Mouse (Mus musculus): Measurements from ENCODE around the gene Chn2.

Gene Chn2

DNA sequence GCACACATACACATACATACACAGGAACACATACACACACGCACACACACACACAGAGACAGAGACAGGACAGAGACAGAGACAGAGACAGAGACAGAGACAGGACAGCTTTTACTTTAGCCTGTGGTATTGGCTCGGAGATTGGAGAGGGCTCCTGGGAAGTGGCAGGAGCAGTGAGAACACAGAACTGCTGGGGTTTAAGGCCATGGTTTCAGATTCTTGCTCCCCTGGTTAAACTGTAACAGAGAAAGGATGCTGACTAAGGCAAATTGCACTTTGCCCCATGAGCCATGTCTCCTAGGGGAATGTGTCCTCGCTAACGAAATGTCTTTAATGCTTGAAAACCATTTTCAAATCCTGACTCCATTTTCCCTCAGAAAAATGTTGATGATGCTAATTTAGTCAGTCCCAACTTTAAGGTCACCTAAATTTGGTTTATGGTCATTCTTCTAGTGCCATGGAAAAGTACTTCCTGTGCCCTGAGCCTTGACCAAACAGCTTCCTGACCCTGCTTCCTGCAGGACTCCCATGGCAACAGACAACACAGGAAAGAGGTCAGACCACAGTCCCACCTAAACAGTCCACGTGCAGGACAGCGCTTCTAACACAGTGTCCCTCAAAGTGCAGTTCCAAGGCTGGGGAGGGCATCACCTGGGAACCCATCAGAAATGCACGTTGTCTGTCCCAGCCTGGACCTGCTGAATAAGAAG is 163.1 kb downstream of the Chn2 start:
- no peak for DNase-seq (ENCODE audit: low spot score)

DNA sequence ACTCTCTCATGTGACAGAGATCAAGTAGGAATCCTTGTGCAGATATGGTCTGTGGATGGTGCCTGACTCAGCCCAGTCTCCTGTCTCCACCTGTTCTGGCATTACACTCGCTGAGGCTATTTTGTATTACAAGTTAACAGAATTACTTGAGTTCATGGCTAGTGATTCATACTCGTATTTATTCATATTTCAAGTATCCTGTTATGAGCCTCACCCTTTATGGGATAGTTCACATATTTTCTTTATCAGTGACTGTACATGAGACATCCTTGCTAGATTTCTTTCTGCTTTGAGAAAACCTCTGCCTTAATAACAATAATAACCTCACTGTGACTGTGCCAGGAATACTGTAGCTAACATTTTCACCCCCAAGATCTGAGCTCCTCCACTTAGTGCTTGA is 164.0 kb downstream of the Chn2 start:
- DNase-seq (ENCODE audit: low spot score), result no peak

DNA sequence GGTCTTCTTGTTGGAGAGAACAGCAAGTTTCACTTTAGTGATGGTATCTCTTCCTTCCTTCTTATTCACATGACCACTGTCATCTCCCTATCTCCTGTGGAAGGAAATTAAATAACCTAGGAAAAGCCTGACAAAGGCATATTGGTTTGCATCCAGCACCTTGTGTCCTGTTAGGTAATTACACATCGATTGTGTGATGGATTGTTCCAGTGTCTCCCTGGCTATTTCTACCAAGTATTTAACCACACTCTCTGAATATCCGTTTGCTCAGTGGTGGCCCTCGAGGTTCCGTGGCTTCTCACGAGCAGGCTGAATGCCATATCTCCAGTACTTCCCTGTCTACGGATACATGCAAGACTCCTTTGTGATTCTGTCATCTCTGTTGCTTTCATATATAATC is 164.6 kb downstream of the Chn2 start:
- DNase-seq (ENCODE audit: low spot score), result no peak

DNA sequence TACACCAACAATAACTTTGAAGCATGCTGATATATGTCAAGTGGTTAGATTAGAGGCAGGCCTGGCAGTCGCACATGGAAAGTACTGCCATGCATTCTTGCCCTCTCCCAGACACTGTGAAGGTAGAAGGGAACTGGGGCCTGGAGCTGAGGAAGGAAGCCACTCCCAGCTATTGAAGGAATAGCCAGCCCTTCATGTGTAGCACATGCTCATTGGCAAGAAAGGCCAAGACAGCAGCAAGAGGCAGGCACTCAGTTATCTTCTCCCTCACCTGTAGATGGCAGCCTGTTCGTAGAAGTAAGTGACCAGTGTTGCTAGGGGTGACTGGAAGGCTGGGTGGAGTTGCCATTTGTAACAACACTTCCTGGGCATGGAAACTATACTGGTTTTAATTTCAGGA is 165.6 kb downstream of the Chn2 start:
- DNase-seq (ENCODE audit: low spot score), result no peak

DNA sequence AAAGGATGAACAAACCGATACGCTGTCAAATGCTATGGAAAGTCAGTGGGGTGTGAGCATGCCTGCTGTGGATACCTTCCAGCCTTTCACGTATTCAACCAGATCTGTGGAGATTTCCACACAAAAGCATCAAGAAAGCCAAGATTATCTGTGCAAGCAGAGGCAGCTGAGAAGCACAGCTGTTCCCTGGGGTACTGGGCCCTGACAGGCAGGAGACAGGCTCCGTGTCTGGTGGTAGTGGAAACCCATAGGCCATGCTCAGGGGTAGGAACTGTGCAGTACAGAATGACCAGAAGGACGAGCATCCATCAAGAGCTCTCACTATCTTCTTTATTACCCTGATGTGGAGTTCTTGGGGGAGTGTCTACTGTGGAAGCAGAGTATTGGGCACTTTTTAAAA is 166.1 kb downstream of the Chn2 start:
- no peak for DNase-seq (ENCODE audit: low spot score)

DNA sequence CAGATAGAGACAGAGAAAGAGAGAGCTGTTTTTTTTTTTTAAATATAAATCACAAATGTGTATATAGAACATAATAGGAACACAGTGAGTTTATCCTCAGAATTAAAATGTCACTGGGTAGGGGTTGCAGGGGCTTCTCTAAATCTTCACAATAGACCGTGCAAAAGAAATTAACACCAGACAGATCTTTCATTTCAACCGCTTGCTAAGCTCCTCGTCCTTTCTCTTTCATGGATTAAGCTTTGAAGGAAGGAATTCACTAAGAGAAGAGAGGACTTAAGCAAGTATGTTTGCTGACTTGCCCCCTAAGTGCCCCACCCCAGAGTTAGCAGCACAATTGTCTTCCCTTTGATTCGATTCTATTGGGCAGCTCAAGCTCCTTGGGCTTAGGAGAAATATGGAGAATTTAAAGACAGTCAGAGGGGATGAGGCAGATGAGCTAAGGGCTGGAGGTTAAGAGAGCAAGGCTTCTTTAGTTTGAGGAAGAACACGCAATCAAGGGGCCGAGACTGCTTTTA is 166.9 kb downstream of the Chn2 start:
- no peak for DNase-seq (ENCODE audit: low spot score)

DNA sequence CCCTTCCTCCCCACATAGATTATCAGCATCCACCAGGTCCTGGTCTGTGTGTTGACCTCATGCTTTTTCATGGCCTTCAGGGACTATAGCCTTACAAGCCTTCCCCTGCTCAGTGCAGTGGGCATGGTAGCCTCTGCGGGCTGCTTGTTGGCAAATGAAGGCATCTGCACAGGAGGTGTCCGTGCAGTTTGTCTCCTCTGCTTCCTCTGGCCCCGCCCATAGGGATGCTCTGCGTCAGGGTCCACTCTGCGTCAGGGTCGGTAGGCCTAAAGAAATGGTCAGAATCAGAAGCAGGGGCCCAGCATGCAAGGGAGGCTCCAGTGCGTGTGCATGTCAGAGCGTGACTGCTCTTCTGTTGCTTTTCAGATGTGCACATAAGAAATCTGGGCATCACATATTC is 169.4 kb downstream of the Chn2 start:
- DNase-seq (ENCODE audit: low spot score), result no peak

DNA sequence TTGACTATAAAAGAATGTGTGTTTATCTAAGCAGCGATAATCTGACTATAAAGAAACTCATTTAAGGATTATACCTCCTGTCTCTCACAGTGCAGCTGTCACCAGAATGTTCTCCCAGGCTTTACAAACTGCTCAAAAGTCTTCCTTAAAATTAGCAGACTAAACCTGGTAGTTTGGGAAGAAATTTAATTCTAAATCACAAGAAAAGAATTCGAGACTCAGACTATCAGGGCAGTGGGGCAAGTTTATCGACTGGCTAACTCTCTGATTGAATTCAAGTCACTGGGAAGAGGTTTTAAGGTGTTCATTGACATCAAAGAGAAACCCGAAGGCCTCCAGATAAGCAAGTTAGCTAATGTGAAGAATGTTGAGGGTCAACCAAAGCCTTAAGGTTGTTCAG is 171.6 kb downstream of the Chn2 start:
- DNase-seq (ENCODE audit: low spot score), result no peak

DNA sequence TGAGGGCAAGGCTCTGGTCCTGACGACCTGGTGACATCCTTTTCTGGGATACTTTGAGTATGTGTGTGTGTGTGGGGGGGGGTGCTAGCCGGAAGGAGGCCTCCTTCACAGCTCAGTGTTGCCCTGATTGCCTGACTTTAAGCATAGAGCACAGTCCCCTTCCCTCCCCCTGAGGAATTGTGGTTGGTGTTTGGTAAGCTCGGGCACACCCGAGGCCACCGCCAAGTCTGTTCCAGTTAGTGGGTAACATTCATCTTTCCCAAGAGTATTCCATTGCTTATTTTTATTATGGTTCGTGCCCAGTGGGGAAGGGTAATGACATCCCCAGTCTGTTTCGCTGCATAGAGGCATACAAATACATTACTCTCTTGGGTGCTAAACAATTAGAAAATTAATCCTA is 172.6 kb downstream of the Chn2 start:
- DNase-seq (ENCODE audit: low spot score), result no peak

DNA sequence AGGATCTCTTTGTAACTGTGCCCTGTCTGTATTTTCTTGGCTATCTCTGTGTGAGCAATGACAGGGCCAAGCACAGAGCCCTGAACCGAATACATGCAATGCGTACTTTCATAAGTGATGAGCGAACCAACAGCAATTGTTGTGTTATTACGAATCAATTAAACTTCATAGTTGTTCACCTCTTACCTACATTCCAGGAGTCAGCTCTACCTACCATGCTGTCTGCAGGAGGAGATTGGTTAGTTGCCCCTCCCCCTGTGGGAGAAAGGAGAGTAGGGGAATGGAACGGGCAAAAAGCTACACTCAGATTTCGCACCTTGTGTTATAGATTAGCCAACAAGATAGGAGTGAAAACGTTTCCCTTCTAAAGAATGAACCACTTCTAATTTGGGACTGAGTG is 174.4 kb downstream of the Chn2 start:
- DNase-seq (ENCODE audit: low spot score), result no peak

DNA sequence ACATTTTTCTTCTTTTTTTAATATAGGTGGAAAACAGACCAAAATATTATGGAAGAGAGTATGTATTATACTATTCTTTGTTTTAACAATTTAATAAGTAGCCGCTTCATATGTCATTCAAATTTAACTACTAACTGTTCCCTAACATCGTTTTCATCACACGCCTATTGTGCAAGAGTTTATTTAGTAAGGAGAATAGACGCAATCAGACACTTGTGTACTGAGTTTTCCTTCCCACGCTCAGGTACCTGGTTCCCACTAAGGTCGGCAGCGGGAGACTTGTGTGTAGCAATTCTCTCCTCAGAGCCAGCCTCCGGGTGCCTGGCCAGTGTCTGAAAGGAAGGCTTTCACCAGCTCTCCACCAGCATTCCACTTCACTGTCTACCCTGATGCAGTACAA is 176.3 kb downstream of the Chn2 start:
- DNase-seq (ENCODE audit: low spot score), result no peak

DNA sequence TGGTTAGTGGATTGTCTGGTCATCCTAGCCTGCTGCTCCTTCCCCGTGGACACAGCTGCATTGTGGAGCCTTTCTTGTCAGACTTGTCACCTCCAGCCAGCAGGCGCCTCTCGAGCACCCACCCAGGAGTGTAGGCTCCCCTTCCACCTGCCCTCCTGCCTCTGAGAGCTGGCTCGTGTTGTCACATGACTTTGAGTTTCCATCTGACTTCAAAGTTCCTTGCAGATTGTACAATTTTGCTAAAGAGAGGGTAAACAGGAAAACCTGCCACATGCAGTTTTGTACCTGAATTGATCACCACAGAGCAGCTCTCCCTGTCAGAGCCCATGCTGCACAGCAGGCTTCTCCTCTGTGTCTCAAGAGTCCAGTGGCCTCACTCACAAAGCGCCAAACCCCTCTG is 177.2 kb downstream of the Chn2 start:
- DNase-seq (ENCODE audit: low spot score), result no peak

DNA sequence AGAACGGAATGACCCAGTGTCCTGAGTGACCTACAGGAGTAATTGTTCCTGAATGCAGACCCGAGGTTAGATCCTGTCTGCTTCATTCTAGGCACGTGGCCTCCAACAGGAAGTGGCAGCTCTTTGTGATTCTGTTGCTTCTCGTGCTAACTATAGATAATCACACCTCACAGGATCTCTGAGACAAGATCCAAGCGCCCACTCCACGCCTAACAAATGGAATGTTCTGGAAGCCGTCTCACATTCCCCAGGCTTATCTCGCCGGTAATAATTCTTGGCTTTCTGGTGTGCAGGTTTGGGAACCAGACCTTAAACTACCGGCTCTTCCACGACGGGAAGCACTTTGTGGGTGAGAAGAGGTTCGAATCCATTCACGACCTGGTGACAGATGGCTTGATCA is 180.8 kb downstream of the Chn2 start:
- DNase-seq (ENCODE audit: low spot score), result no peak

DNA sequence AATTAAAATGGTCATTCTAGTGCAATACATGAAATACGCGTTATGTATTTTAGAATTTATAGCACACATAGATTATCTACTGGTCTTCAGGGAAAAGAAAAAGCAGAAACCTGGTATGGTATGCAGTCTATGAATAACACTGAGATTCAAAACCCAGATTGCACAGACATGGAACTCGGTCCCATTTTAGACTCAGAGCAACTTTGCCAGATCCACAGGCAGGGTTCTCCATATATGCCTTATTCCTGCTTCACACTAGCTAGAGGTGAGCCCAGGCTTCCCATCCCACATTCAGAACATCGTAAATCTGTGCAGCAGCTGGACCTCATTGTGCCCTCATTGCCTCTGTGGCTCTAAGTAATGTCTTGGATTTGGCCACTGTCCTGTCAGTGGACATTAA is 184.2 kb downstream of the Chn2 start:
- no peak for DNase-seq (ENCODE audit: low spot score)

DNA sequence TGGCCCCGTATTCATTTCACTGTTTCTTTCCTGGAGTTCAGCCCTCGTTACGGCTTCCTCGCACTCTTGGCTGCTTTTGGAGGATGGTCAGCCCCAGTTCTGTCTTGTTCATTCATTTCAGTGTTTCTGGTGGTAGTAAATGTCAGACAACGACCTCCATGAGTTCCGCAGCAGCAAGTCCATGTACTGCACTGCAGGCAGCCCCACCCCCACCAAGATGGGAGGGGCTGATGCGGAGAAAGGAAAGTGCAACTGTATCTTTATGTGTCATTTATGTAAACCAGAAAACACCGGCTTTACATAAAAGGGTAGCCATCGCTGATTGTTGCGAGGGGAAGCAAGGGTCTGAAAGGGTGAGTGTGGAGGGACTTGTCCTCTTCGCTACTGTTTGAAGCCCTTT is 185.0 kb downstream of the Chn2 start:
- no peak for DNase-seq (ENCODE audit: low spot score)

DNA sequence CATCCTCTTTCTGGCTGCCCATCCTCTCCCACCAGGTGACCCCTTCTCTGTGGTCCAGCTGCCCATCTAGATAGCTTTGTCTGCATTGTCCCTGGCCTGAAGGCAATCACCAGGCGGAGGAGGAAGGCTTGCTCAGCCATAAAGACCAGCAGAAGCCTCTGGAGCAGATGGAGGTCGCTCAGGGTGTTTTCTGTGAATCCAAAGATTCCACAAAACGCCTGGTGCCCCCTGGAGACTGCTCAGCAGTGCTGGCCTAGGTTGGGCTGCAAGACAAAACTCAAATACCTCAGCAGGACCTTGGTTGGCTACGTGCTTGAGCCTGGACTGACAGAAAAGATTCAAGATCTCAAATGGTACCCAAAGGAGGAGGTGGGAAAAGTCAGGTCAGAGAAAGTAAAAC is 186.0 kb downstream of the Chn2 start:
- no peak for DNase-seq (ENCODE audit: low spot score)

DNA sequence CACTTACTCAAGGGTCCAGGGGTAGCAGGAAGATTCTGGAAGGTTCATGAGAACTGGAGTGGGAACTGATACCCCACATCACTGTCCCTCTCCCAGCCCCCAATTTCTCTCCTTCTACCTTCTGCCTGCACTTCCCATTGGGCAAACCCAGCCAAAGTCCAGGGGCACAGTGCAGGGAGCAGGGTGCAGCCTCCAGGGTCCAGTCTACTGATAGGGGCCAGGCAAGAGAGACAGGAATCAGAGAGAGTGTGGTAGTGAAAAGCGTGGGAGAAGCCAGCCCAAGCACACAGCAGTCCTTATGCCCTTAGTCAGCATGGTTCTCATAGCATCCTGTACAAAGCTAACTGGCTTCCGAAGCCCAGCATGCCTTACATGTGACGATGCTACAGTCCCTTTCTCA is 187.7 kb downstream of the Chn2 start:
- DNase-seq (ENCODE audit: low spot score), result no peak

DNA sequence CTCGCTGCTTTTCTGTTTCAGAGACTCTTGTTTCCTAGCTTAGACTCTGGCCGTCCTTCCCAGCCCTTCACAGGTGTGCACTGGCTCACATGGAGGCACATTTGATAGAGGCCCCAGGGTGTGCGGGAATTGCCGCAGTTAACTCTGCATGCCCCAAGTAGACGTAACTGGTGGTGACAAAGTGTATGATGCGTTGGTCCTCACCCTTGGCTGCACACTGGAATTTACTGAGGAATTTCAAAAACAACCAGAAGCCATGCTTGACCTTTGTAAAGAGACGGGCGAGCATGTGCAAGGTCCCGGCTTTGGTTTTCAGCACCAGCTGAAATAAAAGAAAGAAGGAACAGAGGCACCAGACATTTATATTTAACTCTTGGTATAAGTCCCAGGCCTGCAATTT is 189.1 kb downstream of the Chn2 start:
- no peak for DNase-seq (ENCODE audit: low spot score)

DNA sequence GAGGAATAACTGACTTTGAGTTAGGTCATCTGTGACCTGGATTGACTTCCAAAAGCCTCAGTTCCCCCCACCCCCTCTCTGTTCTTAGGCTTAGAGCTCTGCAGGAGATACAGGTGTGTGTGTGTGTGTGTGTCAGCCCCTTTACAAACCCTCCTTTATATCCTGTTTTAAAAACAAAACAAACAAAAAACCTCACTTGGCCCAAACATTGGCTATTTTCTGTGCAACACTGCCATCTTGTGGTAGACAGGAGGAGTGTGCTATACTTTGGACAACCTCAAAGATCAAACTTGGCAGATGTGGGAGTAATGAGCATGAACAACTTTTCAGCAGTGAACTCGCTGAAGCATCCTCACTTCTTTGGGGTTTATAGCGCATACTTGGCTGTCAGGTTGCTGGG is 189.5 kb downstream of the Chn2 start:
- DNase-seq (ENCODE audit: low spot score), result no peak

DNA sequence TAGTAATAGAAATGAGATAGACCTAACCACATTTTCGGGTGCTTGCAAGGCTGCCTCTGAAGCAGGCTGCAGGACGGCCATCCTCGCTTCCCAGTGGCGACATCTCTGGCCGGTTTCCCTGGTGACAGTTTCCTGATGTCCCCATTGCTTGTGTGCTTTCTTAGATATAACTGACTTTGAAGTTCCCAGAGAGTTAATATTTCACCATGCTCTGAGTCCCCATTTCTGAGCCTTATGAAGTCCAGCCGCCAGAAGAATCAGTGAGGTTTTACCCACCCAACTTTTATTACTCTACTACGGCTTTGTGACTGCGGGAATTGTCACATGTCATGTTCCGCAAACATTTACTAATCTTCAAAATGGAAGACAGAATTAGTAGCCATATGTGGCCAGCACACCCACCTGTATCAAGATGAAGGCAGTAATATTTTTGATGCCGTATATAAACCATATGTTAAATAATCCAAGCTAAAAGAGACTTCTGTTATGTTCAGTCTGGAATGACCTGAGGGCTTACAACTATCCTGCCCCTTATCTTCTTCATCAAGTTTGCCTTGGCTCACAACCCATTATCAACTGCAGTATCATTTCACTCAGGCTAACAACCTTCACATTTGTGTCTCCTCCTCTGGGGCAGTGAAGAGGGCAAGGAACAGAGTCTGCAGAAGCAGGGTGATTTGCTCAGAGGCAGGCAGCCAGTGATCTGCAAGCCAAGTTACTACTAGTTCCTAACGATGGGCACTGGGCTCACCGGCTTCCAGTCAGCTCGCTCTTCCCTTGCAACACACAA is 192.6 kb downstream of the Chn2 start:
- DNase-seq (ENCODE audit: low spot score), result no peak

DNA sequence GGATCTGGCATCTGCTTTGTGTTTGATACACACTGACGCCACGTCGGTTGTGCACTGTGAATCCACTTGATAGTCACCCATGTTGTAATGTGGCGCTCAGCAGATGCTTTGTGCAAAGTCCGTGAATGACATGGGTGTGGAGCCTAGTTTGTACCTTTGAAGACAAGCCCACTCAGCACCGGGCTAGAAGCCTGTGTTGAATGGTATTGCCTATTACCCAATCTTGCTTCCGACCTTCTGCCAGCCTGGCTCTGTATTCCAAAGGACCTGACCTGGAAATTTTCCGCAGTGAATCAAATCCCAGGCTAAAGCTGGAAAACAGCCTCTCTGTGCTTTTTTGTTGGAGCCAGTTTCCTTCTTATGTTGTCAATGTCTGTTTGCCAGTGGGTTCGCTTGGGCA is 197.1 kb downstream of the Chn2 start:
- DNase-seq (ENCODE audit: low spot score), result no peak

DNA sequence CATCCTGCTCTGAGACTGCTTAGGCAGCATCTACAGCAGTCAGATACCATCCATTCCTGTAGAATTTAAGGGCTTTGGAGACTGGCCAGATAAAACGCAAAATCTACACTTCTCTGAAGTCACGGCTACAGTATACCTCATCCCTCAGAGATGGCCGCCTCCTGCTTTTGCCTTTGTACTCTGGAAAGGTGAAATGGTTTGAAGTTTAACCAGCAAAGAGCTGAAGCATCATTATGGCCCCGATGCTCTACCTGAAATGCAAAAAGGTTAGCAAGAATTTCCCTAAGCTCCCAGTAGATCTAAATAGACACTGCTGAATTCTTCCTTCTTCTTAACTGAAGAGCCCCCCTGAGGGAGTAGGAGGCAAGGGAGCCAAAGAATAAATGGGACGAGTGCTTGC is 202.4 kb downstream of the Chn2 start:
- DNase-seq (ENCODE audit: low spot score), result no peak

DNA sequence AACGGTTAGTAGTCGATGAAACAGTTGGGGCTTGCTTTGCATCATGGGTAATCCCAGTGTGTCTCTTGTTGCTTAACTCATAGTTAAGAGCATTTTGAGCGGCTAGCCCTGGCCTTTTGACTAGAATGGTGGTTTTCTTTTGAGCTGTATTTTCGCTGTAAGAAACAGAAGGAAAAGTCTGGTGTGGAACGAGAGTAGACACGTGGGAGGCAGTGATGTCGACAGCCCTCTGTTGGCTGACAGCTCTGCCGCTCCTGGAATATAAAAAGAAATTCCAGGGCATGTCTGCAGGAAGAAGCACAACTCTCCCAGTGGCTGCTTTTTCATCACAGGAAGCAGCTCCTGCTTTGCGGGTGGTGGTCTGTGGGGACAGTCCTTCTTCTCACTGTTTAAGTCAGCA is 202.9 kb downstream of the Chn2 start:
- no peak for DNase-seq (ENCODE audit: low spot score)
